Mouse (Mus musculus): ENCODE results near the gene Pcbd1.

Gene Pcbd1

DNA sequence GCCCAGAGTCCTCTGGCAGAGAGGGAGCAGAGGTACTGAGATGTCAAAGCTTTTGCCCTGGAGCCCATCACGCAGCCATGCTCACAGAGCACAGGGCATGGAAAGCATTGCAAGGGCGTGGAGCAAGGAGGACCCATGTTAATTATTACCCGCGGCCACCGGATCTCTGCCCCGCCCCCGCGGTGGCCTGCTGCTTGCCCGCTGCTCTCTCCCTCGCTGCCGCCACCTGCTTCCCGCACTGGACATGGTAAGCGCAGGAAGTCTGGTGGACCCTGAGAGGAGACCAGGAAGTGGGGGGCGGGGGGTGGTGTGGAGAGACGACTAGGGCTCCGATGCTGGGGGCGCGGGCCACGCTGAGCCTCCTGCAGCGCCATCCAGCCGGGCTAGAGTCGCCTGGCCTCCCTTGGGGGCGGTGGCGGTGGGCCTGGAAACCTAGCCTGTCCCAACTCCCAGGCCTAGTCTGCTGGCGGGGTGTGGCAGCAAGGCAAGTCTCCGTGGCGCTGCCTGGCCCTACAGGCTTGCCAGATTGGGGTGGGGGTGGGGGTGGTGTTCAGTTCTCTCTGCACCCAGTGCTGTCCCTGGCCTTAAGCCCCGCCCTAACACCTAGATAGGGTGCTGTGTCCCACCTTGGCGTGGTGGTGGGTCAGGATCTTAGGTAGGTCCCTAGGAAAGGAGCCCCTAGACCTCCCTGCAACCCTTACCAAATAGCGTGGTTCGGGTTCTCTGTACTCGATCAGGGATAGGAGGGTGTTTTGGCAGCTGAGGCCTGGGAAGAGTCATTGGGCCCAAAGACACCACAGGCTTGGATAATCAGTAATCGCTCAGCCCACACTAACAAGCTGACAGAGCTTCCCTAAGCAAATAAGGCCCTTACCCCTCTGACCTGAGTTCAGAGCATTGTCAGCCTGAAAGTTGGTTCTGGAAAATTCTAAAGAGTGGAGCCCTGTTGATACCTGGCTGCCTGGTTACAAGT lies at the start of gene Pcbd1:
Gene Pcbd1, plus strand, starts transcription at position 162 of the 973 bp plus-strand sequence.
- peak in 1 of 2 experiments; percentile 12 for DNase-seq (ENCODE audit: low spot score in 2 of 2)

DNA sequence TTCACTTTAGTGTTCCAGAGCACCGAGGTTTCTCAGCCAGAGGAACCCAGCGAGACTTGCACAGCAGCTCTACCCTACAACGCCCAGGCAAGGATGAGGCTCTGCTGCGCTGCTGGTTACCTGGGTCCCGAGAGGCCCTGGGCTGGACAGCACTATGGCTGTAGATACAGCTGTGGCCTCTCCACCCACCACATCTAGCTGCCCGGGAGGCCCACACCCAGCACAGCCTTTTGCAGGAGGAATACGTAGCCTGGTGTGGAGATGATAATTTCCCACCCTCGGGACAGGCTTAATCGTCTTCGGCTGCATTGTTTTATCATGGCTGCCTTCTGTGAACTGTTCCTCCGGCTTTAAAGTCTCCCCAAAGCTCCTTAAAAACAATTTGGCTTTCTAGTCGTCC lies 49.5 kb upstream of the Pcbd1 start:
- no peak for DNase-seq (ENCODE audit: low spot score in 2 of 2)

DNA sequence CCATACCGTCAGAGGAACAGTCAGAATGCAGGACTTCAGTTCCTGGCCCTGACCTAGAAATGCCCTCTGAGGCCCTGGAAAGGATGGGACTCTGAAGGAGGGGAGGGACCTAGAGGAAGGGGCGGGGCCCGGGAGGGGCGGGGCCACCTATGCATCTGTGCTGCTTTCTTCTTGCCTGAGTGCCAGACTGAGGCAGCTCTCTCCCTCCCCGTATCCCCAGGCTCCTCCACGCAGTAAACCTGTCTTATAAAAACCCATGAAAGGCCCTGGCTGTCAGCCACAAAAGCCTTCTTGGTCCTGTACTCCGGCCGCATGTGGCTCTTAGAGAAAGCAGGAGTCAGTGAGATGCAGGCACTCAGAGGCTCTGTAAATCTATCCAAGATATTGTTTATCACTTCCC lies 44.0 kb upstream of the Pcbd1 start:
- DNase-seq (ENCODE audit: low spot score in 2 of 2): no peak

- peak; percentile 77 to 78 for DNase-seq (ENCODE audit: low spot score in 2 of 2)
Measured at GRCm38 (mm10) chr10:61051993-61052613, 37.0 kb upstream of the Pcbd1 start.

DNA sequence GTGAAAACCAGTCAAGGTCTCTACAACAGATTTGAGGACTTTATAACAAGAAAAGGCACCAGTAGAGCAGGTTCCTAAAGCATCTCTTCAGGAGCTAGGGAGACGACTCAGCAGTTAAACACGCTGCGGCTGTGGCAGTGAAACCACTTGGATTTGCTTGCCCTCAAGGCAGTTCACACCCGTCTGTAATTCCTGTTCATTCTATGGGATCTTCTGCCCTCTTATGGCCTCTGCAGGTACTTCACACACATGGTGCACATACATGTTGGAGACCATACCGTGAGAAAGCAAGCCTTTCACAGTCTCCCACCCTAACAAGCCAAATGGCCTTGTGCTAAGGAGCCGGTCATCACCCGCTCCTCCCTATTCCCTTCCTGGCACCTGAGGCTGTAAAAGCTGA lies 32.5 kb upstream of the Pcbd1 start:
- DNase-seq (ENCODE audit: low spot score in 2 of 2): no peak

GRCm38 (mm10) chr10:61059101-61059500 lies 30.0 kb upstream of the Pcbd1 start:
- no peak for DNase-seq (ENCODE audit: low spot score in 2 of 2)

GRCm38 (mm10) chr10:61059543-61060110 lies 29.5 kb upstream of the Pcbd1 start:
- DNase-seq (ENCODE audit: low spot score in 2 of 2): no peak

GRCm38 (mm10) chr10:61063271-61063864 lies 25.8 kb upstream of the Pcbd1 start:
- DNase-seq (ENCODE audit: low spot score in 2 of 2): no peak

- DNase-seq (ENCODE audit: low spot score in 2 of 2): no peak
Measured at GRCm38 (mm10) chr10:61064635-61065034, 24.5 kb upstream of the Pcbd1 start.

- DNase-seq (ENCODE audit: low spot score in 2 of 2): no peak
Measured at GRCm38 (mm10) chr10:61065287-61066005, 23.7 kb upstream of the Pcbd1 start.

DNA sequence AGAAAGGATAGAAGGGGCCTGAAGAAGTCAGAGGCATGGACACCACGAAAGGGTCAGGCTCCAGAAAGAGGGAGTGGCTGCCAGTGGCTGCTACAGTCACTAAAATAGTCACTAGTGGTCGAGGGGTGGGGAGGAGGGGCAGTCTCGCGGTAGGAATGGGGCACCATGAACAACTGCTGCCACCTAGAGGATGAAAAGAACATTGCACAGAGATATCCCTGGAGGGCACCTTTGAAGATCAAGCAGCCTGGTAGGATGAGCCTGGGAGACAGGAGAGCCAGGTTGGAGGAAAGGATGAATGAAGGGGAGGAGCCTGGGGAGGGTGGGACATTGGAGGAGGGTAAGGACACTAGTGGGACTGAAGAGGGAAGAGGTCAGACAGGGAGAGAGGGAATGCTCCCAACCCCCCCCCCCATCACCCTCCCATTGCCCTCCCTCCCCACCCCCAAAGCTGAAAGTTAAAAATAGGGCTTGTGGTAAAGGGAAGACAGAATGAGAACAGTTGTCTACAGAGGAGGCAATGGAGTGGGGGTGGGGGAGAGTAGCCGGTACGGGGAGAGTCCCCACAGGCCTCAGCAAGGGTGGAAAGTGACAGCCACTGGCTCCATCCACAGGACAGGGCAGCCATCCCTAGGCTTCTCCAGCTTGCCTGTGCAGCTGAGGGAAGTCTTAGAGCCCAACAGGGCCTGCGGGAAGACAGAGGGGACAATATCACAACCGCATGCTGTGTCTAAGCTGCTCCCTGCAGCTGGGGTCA lies 20.5 kb upstream of the Pcbd1 start:
- peak; percentile 65 to 76 for DNase-seq (ENCODE audit: low spot score in 2 of 2)

GRCm38 (mm10) chr10:61069248-61069647 lies 19.9 kb upstream of the Pcbd1 start:
- DNase-seq (ENCODE audit: low spot score in 2 of 2): no peak

DNA sequence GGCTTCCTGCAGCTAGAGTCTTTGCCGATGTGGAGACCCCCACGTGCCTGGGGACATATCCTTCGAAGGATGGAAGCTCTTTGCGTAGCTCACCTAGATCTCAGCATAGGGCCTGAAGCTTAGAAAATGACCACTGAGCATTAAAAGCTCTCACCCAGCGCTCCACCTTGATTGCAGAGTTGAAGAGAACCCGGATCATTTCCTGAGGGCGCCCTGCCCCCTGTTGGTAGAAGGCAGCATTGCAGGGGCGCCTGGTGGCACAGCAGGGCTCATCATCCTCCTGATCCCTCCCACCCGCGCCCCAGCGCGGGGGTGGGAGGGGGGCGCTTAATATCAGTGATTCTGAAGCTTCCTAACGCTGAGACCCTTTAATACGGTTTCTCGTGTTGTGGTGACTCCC lies 16.8 kb upstream of the Pcbd1 start:
- DNase-seq (ENCODE audit: low spot score in 2 of 2): peak; percentile 59 to 62

- no peak for DNase-seq (ENCODE audit: low spot score in 2 of 2)
Measured at GRCm38 (mm10) chr10:61074643-61075042, 14.5 kb upstream of the Pcbd1 start.

GRCm38 (mm10) chr10:61075607-61076006 lies 13.5 kb upstream of the Pcbd1 start:
- DNase-seq (ENCODE audit: low spot score in 2 of 2): no peak

GRCm38 (mm10) chr10:61080227-61080930 lies 8.8 kb upstream of the Pcbd1 start:
- DNase-seq (ENCODE audit: low spot score in 2 of 2): no peak

- DNase-seq (ENCODE audit: low spot score in 2 of 2): no peak
Measured at GRCm38 (mm10) chr10:61080931-61081255, 8.2 kb upstream of the Pcbd1 start.

GRCm38 (mm10) chr10:61085364-61085763 lies 3.8 kb upstream of the Pcbd1 start:
- no peak for DNase-seq (ENCODE audit: low spot score in 2 of 2)

DNA sequence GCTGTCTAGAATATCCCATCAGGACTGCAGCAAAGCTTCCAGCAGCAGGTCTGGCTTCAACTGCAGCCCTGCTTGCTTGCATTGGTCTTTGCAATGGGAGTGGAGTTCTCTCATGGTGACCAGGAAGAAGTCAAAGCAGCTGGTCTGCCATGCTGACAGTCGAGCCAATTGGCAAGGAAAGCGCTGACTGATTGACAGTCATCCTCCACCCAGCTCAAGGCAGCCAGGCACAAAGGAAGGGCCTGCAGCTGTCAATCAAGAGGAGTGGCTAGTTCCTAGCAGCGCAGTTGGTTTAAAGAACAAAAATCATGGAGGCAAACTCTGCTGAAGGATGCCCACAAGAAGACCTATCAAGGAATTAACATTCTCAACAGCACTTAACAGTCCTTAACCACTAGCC lies 2.6 kb upstream of the Pcbd1 start:
- no peak for DNase-seq (ENCODE audit: low spot score in 2 of 2)

- no peak for DNase-seq (ENCODE audit: low spot score in 2 of 2)
Measured at GRCm38 (mm10) chr10:61088468-61088867, 663 bp upstream of the Pcbd1 start.

All from right cerebral cortex, adult 2 months (tissue).